Mouse (Mus musculus) cerebellum, adult 9-10 months (tissue): ENCODE data around the gene Dlx4.

Experiments used
- DNase-seq: peaks from one replicate; pipeline ENCODE4 v3.0.0; 2022

Gene Dlx4

GRCm38 (mm10) chr11:95101071-95101788, 44.8 kb downstream of the Dlx4 start:
- no peak for DNase-seq

GRCm38 (mm10) chr11:95100393-95100792, 45.7 kb downstream of the Dlx4 start:
- no peak for DNase-seq

- no peak for DNase-seq
Measured at GRCm38 (mm10) chr11:95098346-95099095, 47.5 kb downstream of the Dlx4 start.

GRCm38 (mm10) chr11:95097889-95098288, 48.2 kb downstream of the Dlx4 start:
- no peak for DNase-seq

- DNase-seq, result no peak
Measured at GRCm38 (mm10) chr11:95096608-95097373, 49.3 kb downstream of the Dlx4 start.

GRCm38 (mm10) chr11:95095596-95095995, 50.5 kb downstream of the Dlx4 start:
- DNase-seq, result no peak

GRCm38 (mm10) chr11:95093077-95093476, 53.0 kb downstream of the Dlx4 start:
- DNase-seq, result no peak
